Mouse (Mus musculus): ENCODE data around the gene Degs2. TPM values are rescaled to one million over a fixed set of nuclear protein-coding genes. Genes with fewer than 3 reads are reported as not detected.
"Not testable (repeated sequence)": the region's sequence is repeated elsewhere in the genome, so short reads cannot be mapped to it uniquely, and the experiment has no call there.

Degs2 gene
- 1 to 10 TPM; 4.1 to 5.0 TPM for total RNA-seq (2021)

DNA sequence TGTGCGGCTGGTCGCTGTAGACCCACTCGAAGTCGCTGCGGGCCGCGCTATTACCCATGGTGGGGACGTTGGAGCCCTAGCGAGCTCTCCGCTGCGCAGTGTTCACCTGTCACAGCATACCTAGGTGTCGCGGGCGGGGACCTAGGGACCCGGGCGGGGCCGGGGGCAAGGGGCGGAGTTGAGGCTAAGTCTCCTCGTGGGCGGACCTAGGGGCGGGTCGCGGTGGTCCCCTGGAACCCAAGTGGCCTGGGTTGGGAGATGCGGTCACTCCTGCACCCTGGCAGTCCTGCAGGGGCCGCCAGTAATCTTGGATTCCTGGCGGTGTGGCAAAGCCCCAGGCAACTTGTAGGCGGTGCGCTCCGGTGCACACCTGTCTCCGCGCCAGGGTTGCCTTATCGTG lies at the start of gene Degs2:
Degs2 (minus strand) TSS at position 131 of the 400 bp plus-strand sequence.
- DNase-seq: no peak

DNA sequence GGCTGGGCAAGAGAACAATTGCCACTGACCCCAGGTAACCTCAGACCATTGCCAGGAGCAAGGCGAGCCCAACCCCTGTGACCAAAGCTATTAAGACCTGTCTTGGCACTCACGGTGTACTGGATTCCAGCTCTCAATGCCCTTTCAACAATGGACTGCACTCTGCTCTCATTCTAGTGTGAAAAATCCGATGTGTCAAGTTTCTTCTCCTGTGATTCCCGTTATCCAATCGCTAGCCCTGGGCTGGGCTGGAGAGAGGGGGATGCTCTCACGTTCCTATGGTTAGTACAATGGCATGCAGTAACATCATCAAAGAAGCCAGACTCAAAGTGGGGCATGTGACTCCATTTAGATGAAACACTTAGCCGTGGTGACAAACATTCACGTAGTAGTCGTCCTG lies 49.7 kb upstream of the Degs2 start:
- DNase-seq: no peak

DNA sequence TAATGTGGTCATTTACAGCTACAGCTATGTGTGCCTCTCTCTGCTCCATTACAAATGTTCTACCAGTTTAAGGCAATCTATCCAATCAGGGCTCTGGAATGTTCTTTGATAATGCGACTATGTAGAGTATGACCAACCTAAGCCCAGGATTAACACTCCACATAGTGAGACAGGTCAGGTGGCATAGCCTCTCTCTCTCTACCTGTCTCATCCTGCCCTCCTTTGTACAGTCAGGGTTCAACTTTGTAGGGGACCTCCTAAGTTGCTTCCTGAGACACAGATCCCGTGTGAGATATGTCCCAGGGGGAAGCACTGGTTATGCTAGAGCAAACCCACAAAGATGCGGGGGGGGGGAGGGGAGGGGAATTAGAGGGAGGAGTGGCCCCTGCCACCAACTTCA lies 48.1 kb upstream of the Degs2 start:
- DNase-seq: no peak

DNA sequence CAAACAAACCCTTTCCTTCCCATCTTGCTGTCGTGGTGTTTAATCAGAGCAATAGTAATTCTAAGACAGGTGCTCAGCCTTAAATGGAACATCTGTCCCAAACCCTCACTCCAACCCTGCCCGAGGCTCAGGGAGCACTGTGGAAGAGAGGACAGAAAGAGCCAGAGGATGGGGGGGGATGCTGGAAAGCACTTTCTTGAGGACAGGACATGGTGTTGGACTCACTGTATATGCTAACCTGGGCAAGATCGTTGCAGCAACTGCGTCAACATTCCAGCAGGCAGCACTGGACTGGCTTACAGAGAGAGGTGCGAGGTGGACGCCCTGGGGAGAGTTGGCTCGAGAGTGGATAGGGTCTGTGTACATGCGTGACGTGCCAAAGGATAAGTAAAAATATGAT lies 47.3 kb upstream of the Degs2 start:
- DNase-seq: no peak

DNA sequence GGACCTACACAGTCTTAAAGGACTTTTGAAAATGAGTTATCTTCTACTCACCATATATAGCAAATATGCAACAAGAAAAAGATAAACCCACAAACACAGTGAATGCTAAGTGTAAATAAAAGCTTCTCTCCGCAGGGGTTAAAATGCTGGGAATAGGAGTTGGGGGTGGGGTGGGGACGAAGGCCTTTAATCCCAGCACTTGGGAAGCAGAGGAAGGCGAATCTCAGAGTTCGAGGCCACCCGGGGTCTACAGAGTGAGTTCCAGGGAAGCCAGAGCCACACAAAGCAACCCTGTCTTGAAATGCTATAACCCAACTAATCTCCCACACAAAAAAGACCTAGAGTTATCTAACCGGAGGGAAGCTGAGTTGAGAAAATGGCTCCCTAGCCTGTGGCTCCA lies 46.9 kb upstream of the Degs2 start:
- no peak for DNase-seq

DNA sequence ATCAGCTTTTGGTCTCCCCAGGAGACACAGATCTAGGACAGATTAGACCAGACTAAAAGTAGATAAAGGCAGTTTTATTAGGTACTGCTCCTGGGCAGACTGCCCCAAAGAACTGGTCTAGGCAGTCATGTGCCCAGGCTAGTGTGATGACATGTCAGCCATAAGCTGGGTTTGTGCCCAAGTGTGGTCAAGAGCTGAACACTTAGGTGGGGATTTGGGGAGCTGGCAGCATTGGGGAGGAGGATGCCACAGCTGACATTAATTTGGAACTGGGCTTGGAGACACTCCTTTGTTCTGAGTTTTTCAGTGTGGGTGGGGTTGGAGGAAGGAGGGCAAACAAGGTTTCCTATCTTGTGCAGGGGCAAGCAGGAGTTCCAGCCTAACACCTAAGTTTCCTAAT lies 43.9 kb upstream of the Degs2 start:
- DNase-seq: no peak

DNA sequence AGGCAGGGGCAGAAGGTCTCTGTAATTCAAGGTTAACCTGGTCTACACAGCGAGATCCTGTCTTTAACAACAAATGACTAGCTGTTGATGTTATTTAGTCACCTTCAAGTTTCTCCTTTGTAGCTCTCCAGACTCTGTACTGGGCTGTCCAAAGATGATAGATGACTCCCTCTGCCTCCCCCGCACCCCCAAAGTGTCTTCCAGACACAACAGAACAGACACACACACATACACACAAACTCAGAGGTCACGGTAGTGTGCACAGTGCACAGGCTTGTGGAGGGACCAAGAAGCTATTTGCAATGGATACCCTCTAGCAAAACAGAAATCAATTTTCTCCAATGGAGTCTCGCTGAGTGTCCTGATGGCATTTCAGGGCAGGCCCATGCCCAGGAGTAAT lies 40.1 kb upstream of the Degs2 start:
- DNase-seq: no peak

DNA sequence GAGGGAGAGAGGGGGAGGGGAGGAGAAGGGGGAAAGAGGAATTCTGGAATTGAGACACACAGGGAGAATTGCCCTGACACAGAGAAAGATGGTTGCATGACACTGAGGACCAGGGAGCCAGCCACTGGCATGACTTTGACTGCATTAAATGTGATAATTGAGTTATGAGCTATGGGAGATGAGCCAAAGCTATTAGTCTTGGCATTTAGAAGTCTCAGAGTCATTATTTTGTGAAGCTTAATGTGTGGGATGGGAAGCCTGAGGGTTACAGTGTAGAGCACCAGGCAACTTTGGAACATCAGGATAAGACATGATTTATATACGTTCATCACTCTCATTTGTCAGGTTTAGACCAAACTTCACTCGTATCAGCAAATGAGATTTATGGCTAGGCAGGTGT lies 39.4 kb upstream of the Degs2 start:
- DNase-seq: no peak

DNA sequence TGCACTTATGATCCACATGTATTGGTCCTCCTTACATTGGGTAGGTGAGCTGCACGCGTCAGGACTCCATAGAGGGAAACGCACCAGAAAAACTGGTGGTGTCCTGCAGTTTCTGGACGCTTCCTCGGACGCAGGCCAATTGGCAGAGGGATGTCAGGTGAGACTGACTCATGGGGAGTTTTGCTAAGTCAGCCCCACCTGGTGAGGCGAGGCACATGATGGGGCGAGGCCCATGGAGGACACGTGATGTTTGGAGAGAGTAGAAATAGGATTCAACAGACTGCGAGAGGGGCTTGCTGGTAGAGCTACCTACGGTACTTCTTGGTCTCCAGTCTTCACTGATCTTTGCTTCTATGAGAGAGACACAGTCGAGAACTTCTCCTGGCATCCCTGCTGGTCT lies 36.6 kb upstream of the Degs2 start:
- no peak for DNase-seq

DNA sequence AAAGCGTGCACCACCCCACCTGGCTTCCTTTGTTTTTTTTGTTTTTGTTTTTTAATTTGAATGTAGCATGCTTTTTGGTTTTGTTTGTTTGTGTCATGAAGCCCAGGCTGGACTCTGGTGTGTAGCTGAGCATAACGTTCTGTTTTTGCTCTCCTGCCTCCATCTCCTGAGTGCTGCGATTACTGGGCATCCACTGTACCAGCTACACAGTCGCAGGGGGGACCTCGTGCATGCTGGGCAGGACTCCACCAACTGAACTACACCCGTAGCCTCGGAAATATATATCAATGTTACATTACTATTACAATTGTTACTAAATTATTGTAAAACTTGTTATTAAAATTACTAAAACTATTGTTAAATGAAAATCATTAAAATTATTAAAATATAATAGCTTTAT lies 35.7 kb upstream of the Degs2 start:
- DNase-seq: no peak

DNA sequence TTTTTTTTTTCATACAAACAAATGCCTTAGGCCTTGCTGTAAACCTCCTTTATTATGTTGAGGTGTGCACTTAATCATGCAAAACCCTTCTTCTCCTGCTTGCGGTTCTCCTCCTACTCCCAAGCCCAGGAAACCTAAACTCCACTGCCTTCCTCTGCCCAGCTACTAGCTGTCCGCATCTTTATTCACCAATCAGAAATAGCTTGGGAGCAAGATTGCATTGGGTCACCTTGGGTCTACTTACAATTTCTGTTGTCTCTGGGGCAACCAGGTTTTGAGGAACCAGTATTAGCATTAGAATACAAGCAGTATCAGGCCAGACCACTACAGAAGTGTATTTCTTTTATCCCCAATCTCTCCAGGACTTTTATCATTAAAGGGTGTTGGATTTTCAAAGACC lies 32.3 kb upstream of the Degs2 start:
- DNase-seq: no peak

DNA sequence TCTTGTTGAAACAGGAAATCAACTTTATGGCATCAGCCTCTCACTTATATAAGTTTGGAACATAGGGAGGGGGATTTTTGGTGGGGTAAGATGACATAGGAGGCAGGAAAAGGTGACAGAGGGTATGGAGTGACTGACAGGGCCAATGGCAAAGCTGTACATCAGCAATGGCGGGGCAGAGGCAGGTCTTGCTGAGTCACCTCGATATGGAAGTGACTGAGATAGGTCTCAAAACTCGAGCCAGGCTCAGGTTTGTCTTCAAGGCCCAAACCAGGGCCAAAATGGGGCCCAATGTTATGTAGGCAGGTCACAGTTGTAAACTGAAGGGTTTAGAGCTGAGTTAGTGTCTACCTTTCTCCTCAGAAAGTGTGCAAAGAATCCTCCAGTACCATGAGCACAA lies 21.7 kb upstream of the Degs2 start:
- no peak for DNase-seq

DNA sequence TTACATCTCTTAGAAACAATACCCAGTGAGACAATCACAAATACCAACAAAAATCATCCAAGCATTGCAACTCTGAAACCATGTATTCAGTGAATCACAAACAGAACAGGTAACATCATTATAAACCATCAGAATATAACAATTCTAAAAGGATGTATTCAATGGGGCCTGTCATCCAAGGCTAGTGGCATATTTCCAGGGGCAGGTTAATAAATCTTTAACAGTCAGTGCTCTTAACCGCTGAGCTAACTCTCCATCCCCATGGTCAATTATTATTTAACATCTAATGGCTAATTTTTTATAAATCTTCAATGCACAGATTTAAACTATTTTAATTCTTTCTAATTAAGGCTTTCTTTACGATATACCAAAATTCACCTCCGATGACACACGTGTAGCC lies 20.3 kb upstream of the Degs2 start:
- no peak for DNase-seq

DNA sequence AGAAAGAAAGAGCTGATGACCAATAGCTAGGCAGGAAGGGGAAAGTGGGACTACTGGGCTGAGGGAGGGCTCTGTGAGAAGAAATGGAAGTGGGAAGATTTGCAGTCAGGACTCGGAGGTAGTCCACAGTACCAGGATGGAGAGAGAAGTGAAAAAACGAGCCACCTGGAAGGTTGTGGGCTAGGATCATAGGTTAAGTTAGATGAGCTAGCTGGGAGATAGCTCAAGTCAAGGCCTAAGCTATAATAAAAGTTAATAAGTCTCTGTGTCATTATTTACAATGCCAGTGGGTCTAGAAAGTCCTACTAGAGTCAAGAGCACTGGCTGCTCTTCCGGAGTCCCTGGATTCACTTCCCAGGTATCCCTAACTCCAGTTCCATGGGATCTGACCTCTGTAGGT lies 16.4 kb upstream of the Degs2 start:
- no peak for DNase-seq

DNA sequence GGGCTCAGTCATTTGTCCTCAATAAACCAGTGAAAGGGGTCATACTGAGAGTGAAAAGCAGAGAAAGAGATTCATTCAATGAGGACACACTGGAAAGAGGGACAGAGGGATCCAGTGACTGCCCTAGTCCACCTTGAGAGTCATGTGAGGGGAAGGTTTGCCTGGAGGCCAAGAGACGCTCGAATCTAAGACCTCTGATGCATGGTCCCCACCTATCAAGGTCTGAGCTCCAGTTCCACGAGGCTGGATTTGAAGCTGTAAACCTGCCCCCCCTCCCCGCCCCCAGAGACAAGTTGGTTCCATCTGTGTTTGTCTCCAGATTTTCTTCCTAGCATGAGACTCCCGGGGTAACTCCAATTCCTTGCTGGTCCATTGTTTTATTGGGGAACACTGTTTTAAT lies 13.7 kb upstream of the Degs2 start:
- no peak for DNase-seq

DNA sequence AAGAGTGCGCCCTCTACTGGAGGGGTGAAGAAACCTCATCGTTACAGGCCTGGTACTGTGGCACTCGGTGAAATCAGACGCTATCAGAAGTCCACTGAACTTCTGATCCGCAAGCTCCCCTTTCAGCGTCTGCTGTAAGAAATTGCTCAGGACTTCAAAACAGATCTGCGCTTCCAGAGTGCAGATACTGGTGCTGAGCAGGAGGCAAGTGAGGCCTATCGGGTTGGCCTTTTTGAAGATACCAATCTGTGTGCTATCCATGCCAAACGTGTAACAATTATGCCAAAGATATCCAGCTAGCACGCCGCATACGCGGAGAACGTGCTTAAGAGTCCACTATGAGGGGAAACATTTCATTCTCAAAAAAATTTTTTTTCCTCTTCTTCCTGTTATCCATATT lies 11.9 kb upstream of the Degs2 start:
- not testable (repeated sequence) for DNase-seq

DNA sequence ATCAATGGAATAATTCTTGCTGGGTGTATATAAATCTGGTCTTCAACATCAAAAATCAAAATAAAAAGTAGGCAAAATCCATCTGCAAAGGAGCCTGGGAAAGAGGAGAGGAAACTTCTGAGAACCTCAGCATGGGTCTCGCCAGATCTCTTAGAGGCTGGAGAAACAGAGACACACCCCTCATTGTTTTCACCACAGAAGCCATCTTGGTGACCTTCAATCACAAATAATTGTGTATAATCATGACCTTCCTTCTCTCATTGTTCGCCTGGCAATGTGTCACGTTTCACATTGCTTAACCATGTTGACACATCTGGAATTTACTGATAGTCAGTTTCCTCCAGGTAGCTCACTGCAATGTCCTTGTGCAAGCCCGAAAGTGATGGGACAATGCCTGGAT lies 10.4 kb upstream of the Degs2 start:
- DNase-seq: no peak

DNA sequence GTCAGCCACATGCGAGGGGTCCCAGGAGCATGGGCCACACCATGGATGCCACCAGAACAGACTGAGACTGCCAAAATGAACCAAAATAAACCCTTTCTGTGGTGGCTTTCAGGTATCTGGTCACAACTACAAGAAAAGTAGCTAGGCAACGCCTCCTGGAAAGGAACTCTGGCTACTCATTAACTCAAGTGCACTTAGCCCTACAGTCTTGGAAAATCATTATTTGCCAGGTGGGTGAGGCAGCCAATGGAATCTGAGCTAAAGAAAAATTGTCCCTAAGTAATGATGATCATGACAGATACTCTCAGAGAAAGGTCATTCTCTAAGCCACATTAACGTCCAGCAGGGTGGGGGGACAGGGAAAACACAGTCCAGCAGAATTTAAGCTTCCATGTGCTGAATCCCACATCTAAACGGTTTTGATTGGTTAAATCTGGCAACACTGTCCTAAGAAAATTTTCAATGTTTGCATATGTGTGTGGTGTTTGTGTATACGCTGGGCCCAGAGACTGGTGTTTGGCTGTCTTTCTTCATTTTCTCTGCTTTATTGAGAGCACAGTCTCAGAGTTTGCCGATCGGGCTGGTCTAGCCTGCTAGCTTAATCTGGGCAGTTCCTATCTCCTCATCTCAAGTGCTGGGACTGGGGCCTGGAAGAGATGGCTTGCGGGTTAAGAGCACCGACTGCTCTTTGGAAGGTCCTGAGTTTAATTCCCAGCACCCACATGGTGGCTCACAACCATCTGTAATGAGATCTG lies 8.9 kb upstream of the Degs2 start:
- DNase-seq: no peak

DNA sequence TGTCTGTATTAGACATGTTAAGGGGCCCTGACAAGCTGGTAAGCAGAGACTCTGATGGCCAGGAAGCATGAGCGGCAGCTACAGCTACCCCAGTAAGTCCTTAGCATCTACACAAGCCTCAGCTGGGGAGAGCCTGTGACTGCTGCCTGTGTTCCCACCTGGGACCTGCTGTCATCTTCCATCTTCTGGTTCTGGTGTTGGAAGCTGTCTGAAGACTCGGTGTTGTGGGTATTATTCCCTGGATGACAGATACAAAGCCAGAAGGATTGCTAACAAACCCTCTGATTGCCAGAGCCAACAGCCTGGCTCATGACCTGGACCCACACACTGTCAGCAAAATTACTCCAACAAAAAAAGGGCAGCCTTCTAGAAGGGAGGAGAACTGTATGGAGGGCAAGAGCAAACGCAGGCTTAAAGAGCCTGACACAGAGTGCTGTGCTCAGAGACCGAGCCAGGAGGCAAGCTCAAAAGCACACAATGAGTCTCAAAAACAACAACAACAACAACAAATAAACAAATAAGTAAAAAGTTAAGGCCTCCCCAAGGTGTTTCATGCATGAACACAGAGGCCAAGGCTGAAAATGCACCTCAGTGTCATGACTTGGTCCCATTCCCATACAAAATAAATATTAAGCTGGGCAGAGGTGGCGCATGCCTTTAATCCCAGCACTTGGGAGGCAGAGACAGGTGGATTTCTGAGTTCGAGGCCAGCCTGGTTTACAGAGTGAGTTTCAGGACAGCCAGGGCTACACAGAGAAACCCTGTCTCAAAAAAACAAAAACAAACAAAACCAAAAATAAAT lies 8.1 kb upstream of the Degs2 start:
- DNase-seq: no peak

DNA sequence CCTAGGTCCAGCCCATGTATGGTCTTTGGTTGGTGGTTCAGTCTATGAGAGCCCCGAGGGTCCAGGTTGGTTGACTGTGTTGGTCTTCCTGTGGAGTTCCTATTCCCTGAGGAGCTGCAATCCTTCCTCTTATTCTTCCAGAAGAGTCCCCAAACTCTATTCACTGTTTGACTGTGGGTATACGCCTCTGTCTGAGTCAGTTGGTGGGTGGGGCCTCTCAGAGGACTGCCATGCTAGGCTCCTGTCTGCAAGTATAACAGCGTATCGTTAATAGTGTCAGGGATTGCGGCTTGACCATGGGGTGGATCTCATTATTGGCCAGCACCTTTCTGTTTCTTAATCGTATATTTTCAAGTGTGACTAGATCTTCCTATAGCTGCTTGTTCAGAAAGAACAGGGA lies 7.3 kb upstream of the Degs2 start:
- no peak for DNase-seq

DNA sequence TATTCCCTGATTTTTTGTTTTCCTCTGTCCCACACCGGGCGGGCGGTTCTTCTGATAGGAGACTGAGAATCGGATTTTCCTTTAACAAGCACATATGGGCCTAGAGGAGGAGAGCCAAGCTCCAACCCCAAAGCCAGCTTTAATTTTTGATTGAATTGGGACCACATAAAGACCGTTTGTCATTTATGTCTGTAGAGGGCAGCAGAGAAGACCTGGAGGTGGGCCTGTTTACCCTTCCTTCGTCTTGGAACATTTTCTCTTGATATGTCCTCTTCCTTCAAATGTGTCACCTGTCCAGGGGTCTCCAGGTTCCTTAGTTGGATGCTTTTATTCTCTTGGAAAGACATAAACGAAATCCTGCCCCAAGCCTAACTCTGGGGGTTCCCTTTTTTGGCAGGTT lies 4.0 kb upstream of the Degs2 start:
- no peak for DNase-seq

DNA sequence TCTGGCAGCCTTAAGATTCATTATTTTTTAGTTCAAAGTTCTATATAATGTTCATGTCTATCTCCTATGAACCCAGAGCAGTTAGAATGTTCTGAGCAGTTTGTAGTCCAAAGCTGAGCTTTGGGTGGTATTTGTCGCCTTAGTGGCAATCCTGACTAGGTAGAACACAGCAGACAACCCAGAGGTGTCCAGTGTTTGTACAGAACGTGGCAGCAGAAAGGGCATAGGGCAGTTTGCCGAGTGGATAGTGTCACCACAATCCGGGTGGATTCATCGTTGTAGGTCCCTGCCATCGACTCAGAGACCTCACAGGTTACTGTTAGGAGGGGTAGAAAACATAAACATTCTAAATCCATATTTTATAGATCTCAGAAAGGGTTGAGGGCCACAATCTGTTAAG lies 3.4 kb upstream of the Degs2 start:
- no peak for DNase-seq

DNA sequence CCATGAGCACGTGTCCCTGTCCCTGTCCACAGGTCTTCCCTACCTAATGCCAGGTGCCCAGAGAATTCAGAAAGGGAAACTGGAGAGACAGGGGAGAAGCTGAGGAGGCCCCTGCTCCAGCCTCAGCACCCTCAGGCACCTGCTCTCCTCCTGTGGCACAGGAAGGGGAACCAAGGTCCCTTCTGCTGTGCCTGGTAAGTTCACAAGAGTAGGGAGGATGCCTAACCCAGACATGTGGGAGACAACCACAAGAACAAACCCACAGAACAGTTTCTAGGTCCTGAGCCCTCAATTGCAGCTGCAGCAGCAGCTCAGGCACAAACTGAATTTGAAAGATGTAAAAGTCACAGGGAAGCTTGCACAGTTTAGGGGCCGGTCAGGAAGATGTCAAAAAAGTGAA lies 894 bp downstream of the Degs2 start:
- no peak for DNase-seq

DNA sequence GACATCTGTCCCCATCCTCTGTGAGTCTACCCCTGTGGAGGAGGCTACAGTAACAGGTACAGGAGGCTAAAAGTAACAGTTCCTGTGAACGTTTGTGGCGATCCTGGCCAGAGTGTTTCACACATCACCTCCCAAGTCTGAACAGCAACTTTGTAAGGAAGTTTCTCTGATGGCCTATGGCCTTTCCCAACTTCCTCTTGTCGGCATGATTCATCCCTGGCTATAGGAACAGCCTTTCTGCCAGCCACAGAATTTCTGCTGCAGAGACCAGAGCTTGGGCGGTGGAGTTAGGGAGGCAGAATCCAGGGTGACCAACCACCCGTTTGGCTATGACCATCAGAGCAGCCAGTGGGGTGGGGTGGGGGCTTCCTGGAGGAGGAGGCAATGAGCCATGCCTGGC lies 2.1 kb downstream of the Degs2 start:
- DNase-seq: no peak

All from layer of hippocampus, postnatal 36 days (tissue).